Mouse (Mus musculus): ENCODE results near the gene Zfp804b.

GRCm38 (mm10) chr5:7302969-7303368 is 41.6 kb downstream of the Zfp804b start:
- no peak for TF ChIP-seq CTCF (IDR thresholded peaks at IDR 0.05; ENCODE audit: insufficient read depth, low read length)
- no peak for TF ChIP-seq POLR2A (IDR thresholded peaks at IDR 0.05; ENCODE audit: borderline replicate concordance, extremely low read depth, low read depth, low read length)
